Mouse (Mus musculus): ENCODE data around the gene Ttc28. TPM values are rescaled to one million over a fixed set of nuclear protein-coding genes. Genes with fewer than 3 reads are reported as not detected.

Gene Ttc28
- total RNA-seq, 2 experiments from 2014 or later, result 15.0 to 16.9 TPM

- intact Hi-C loops (cut with DNase I), result no loop called here
- no peak for DNase-seq (ENCODE audit: low spot score in 2 of 2)
Observed at GRCm38 (mm10) chr5:111063155-111063554, 183.6 kb downstream of the Ttc28 start.

- no peak for DNase-seq (ENCODE audit: low spot score in 2 of 2)
- intact Hi-C loops (cut with DNase I), result no loop called here
Observed at GRCm38 (mm10) chr5:111063991-111064390, 184.4 kb downstream of the Ttc28 start.

GRCm38 (mm10) chr5:111065770-111066169 lies 186.2 kb downstream of the Ttc28 start:
- intact Hi-C loops (cut with DNase I), result no loop called here
- DNase-seq (ENCODE audit: low spot score in 2 of 2), result no peak

- intact Hi-C loops (cut with DNase I), result no loop called here
- no peak for DNase-seq (ENCODE audit: low spot score in 2 of 2)
Observed at GRCm38 (mm10) chr5:111069503-111069902, 189.9 kb downstream of the Ttc28 start.

- no peak for DNase-seq (ENCODE audit: low spot score in 2 of 2)
- intact Hi-C loops (cut with DNase I), result no loop called here
Observed at GRCm38 (mm10) chr5:111069931-111070330, 190.3 kb downstream of the Ttc28 start.

GRCm38 (mm10) chr5:111070361-111070760 lies 190.8 kb downstream of the Ttc28 start:
- intact Hi-C loops (cut with DNase I), result no loop called here
- no peak for DNase-seq (ENCODE audit: low spot score in 2 of 2)

GRCm38 (mm10) chr5:111073316-111073736 lies 193.7 kb downstream of the Ttc28 start:
- intact Hi-C loops (cut with DNase I), result no loop called here
- DNase-seq (ENCODE audit: low spot score in 2 of 2), result no peak

- no peak for DNase-seq (ENCODE audit: low spot score in 2 of 2)
- intact Hi-C loops (cut with DNase I), result no loop called here
Observed at GRCm38 (mm10) chr5:111074050-111074449, 194.4 kb downstream of the Ttc28 start.

- no peak for DNase-seq (ENCODE audit: low spot score in 2 of 2)
- intact Hi-C loops (cut with DNase I), result no loop called here
Observed at GRCm38 (mm10) chr5:111075841-111076240, 196.2 kb downstream of the Ttc28 start.

- no peak for DNase-seq (ENCODE audit: low spot score in 2 of 2)
- intact Hi-C loops (cut with DNase I), result no loop called here
Observed at GRCm38 (mm10) chr5:111077261-111077660, 197.7 kb downstream of the Ttc28 start.

GRCm38 (mm10) chr5:111080601-111081000 lies 201.0 kb downstream of the Ttc28 start:
- no peak for DNase-seq (ENCODE audit: low spot score in 2 of 2)
- intact Hi-C loops (cut with DNase I), result no loop called here

GRCm38 (mm10) chr5:111085849-111086248 lies 206.2 kb downstream of the Ttc28 start:
- DNase-seq (ENCODE audit: low spot score in 2 of 2), result no peak
- intact Hi-C loops (cut with DNase I), result no loop called here

GRCm38 (mm10) chr5:111096750-111097149 lies 217.1 kb downstream of the Ttc28 start:
- DNase-seq (ENCODE audit: low spot score in 2 of 2), result no peak
- intact Hi-C loops (cut with DNase I), result no loop called here

GRCm38 (mm10) chr5:111097233-111098160 lies 217.9 kb downstream of the Ttc28 start:
- DNase-seq (ENCODE audit: low spot score in 2 of 2), result no peak
- intact Hi-C loops (cut with DNase I), result no loop called here

- intact Hi-C loops (cut with DNase I), result no loop called here
- DNase-seq (ENCODE audit: low spot score in 2 of 2), result no peak
Observed at GRCm38 (mm10) chr5:111098516-111099274, 219.1 kb downstream of the Ttc28 start.

- intact Hi-C loops (cut with DNase I), result no loop called here
- DNase-seq (ENCODE audit: low spot score in 2 of 2), result no peak
Observed at GRCm38 (mm10) chr5:111100585-111100984, 221.0 kb downstream of the Ttc28 start.

- no peak for DNase-seq (ENCODE audit: low spot score in 2 of 2)
- intact Hi-C loops (cut with DNase I), result no loop called here
Observed at GRCm38 (mm10) chr5:111101383-111101932, 221.9 kb downstream of the Ttc28 start.

GRCm38 (mm10) chr5:111104801-111105200 lies 225.2 kb downstream of the Ttc28 start:
- no peak for DNase-seq (ENCODE audit: low spot score in 2 of 2)
- intact Hi-C loops (cut with DNase I), result no loop called here

GRCm38 (mm10) chr5:111111378-111111777 lies 231.8 kb downstream of the Ttc28 start:
- intact Hi-C loops (cut with DNase I), result no loop called here

GRCm38 (mm10) chr5:111113183-111113582 lies 233.6 kb downstream of the Ttc28 start:
- intact Hi-C loops (cut with DNase I), result no loop called here
- DNase-seq (ENCODE audit: low spot score in 2 of 2), result no peak

More at GRCm38 (mm10) chr5:111111378-111111777, 231.8 kb downstream of the Ttc28 start:
- DNase-seq (ENCODE audit: low spot score in 2 of 2), result no peak
